Mouse (Mus musculus) MEL (cell line): ENCODE results near the gene Prpf8. TPM values are rescaled to one million over a fixed set of nuclear protein-coding genes. Genes with fewer than 3 reads are reported as not detected.
A peak's percentile ranks its signal among the peaks of the same experiment; 100 is the strongest.

Experiments
- DNase-seq: peaks from one replicate; pipeline ENCODE4 v3.0.0; 2011; ENCODE audit warnings: low read depth, low spot score
- H3K27ac ChIP-seq: 2 replicates; pipeline ENCODE4 v1.5.1; 2012; ENCODE audit warnings: low read depth, mild to moderate bottlenecking, control low read depth, low read length, moderate library complexity; ENCODE audit not compliant: control insufficient read depth
- H3K27me3 ChIP-seq, 2 experiments: fragments of 150-350 bp in 1 of 2; sonication (generic) in 1 of 2; 2 replicates each; pipeline ENCODE4 v1.6.1; 2012; ENCODE audit warnings: low read length in 2 of 2, mild to moderate bottlenecking in 2 of 2, improper control_type of control experiment in 1 of 2, moderate library complexity in 1 of 2; ENCODE audit not compliant: insufficient read depth in 2 of 2, control insufficient read depth in 1 of 2
- H3K36me3 ChIP-seq, 2 experiments: 2 replicates each; pipeline ENCODE4 v1.6.1; 2012 to 2014; ENCODE audit warnings: low read length in 2 of 2, improper control_type of control experiment in 1 of 2, inconsistent platforms in 1 of 2, mild to moderate bottlenecking in 1 of 2; ENCODE audit not compliant: insufficient read depth in 2 of 2, control insufficient read depth in 1 of 2
- H3K4me1 ChIP-seq, 2 experiments: fragments of 150-350 bp in 1 of 2; sonication (generic) in 1 of 2; 2 replicates each; pipeline ENCODE4 v1.6.1; 2012; ENCODE audit warnings: low read length in 2 of 2, improper control_type of control experiment in 1 of 2, mild to moderate bottlenecking in 1 of 2; ENCODE audit not compliant: insufficient read depth in 2 of 2, control insufficient read depth in 1 of 2
- H3K4me3 ChIP-seq, 2 experiments: fragments of 150-350 bp in 1 of 2; sonication (generic) in 1 of 2; 2 replicates each; pipeline ENCODE4 v1.5.1; 2012; ENCODE audit warnings: low read depth in 2 of 2, low read length in 2 of 2, mild to moderate bottlenecking in 2 of 2, moderate library complexity in 2 of 2, control low read depth in 1 of 2, improper control_type of control experiment in 1 of 2; ENCODE audit not compliant: control insufficient read depth in 1 of 2, insufficient read depth in 1 of 2
- H3K79me2 ChIP-seq: 2 replicates; pipeline ENCODE4 v1.6.1; 2012; ENCODE audit warnings: mild to moderate bottlenecking, low read length, moderate library complexity; ENCODE audit not compliant: control insufficient read depth, poor library complexity, insufficient read depth
- H3K9ac ChIP-seq: 2 replicates; pipeline ENCODE4 v1.6.1; 2012; ENCODE audit warnings: low read depth, mild to moderate bottlenecking, control low read depth, low read length, moderate library complexity; ENCODE audit not compliant: control insufficient read depth, poor library complexity, severe bottlenecking
- H3K9me3 ChIP-seq: fragments of 150-350 bp; sonication (generic); replicated peaks from 2 replicates; pipeline ENCODE4 v1.6.1; 2012; ENCODE audit warnings: mild to moderate bottlenecking, low read length, improper control_type of control experiment, moderate library complexity; ENCODE audit not compliant: insufficient read depth
- BHLHE40 ChIP-seq: IDR thresholded peaks from 2 replicates; pipeline ENCODE4 v1.6.1; 2012; ENCODE audit warnings: low read depth, mild to moderate bottlenecking, inconsistent platforms, low read length, improper control_type of control experiment, borderline replicate concordance
- CTCF ChIP-seq, 3 experiments: IDR thresholded peaks in 2 of 3; conservative IDR thresholded peaks in 1 of 3; 2 replicates each; pipeline ENCODE4 v1.5.1; 2011 to 2012; ENCODE audit warnings: low read length in 3 of 3, low read depth in 2 of 3, mild to moderate bottlenecking in 2 of 3, improper control_type of control experiment in 1 of 3, inconsistent platforms in 1 of 3, mixed read lengths in 1 of 3, moderate library complexity in 1 of 3; ENCODE audit not compliant: control insufficient read depth in 1 of 3, insufficient read depth in 1 of 3, poor library complexity in 1 of 3, severe bottlenecking in 1 of 3
- E2F4 ChIP-seq: IDR thresholded peaks from 2 replicates; pipeline ENCODE4 v1.6.1; 2011; ENCODE audit warnings: low read depth, low read length, improper control_type of control experiment, borderline replicate concordance
- ELF1 ChIP-seq: IDR thresholded peaks from 2 replicates; pipeline ENCODE4 v1.6.1; 2014; ENCODE audit warnings: low read depth, mild to moderate bottlenecking, inconsistent platforms, low read length, improper control_type of control experiment, moderate library complexity
- EP300 ChIP-seq, 2 experiments: IDR thresholded peaks; 2 replicates each; pipeline ENCODE4 v1.6.1; 2011; ENCODE audit warnings: improper control_type of control experiment in 2 of 2, low read length in 2 of 2, low read depth in 1 of 2, mild to moderate bottlenecking in 1 of 2
- ETS1 ChIP-seq: IDR thresholded peaks from 2 replicates; pipeline ENCODE4 v1.6.1; 2012; ENCODE audit warnings: low read depth, mild to moderate bottlenecking, inconsistent platforms, low read length, improper control_type of control experiment, moderate library complexity
- GABPA ChIP-seq: IDR thresholded peaks from 2 replicates; pipeline ENCODE4 v1.6.1; 2012; ENCODE audit warnings: low read depth, mild to moderate bottlenecking, inconsistent platforms, low read length, improper control_type of control experiment, moderate library complexity
- GATA1 ChIP-seq: IDR thresholded peaks from 2 replicates; pipeline ENCODE4 v1.6.1; 2011; ENCODE audit warnings: low read depth, low read length, improper control_type of control experiment
- HCFC1 ChIP-seq: IDR thresholded peaks from 2 replicates; pipeline ENCODE4 v1.6.1; 2012; ENCODE audit warnings: low read depth, mild to moderate bottlenecking, inconsistent platforms, low read length, improper control_type of control experiment, moderate library complexity
- JUND ChIP-seq: IDR thresholded peaks from 2 replicates; pipeline ENCODE4 v1.6.1; 2011; ENCODE audit warnings: low read depth, mild to moderate bottlenecking, improper control_type of control experiment, low read length
- KAT2A ChIP-seq: conservative IDR thresholded peaks from 2 replicates; pipeline ENCODE4 v1.6.1; 2012; ENCODE audit warnings: low read depth, low read length, improper control_type of control experiment, inconsistent platforms
- MAFK ChIP-seq: IDR thresholded peaks from 2 replicates; pipeline ENCODE4 v1.6.1; 2011; ENCODE audit warnings: low read depth, mild to moderate bottlenecking, low read length, improper control_type of control experiment, borderline replicate concordance
- MAX ChIP-seq: IDR thresholded peaks from 2 replicates; pipeline ENCODE4 v1.6.1; 2011; ENCODE audit warnings: low read length, improper control_type of control experiment
- MAZ ChIP-seq: IDR thresholded peaks from 2 replicates; pipeline ENCODE4 v1.6.1; 2012; ENCODE audit warnings: low read depth, mild to moderate bottlenecking, inconsistent platforms, low read length, improper control_type of control experiment
- MEF2A ChIP-seq: IDR thresholded peaks from 2 replicates; pipeline ENCODE4 v1.6.1; 2014; ENCODE audit warnings: low read depth, mild to moderate bottlenecking, inconsistent platforms, low read length, improper control_type of control experiment; ENCODE audit not compliant: poor library complexity, insufficient replicate concordance, severe bottlenecking; ENCODE audit errors: extremely low read depth
- NELFE ChIP-seq: IDR thresholded peaks from 2 replicates; pipeline ENCODE4 v1.6.1; 2011; ENCODE audit warnings: low read depth, low read length, improper control_type of control experiment
- NRF1 ChIP-seq: IDR thresholded peaks from 2 replicates; pipeline ENCODE4 v1.6.1; 2014; ENCODE audit warnings: low read depth, mild to moderate bottlenecking, inconsistent platforms, low read length, improper control_type of control experiment, moderate library complexity; ENCODE audit not compliant: poor library complexity, insufficient read depth, severe bottlenecking
- POLR2AphosphoS2 ChIP-seq: IDR thresholded peaks from 2 replicates; pipeline ENCODE4 v1.6.1; 2011; ENCODE audit warnings: low read length, improper control_type of control experiment
- POLR2AphosphoS5 ChIP-seq: IDR thresholded peaks from 2 replicates; pipeline ENCODE4 v1.6.1; 2012; ENCODE audit warnings: low read depth, borderline replicate concordance, mild to moderate bottlenecking, inconsistent platforms, low read length, moderate library complexity, mixed read lengths
- RAD21 ChIP-seq: IDR thresholded peaks from 2 replicates; pipeline ENCODE4 v1.6.1; 2011; ENCODE audit warnings: mild to moderate bottlenecking, low read depth, low read length, improper control_type of control experiment
- RCOR1 ChIP-seq: IDR thresholded peaks from 2 replicates; pipeline ENCODE4 v1.6.1; 2012; ENCODE audit warnings: low read depth, mild to moderate bottlenecking, inconsistent platforms, low read length, improper control_type of control experiment
- SIN3A ChIP-seq: IDR thresholded peaks from 2 replicates; pipeline ENCODE4 v1.6.1; 2012; ENCODE audit warnings: low read length, improper control_type of control experiment, inconsistent platforms
- TAL1 ChIP-seq: IDR thresholded peaks from 2 replicates; pipeline ENCODE4 v1.6.1; 2012; ENCODE audit warnings: mild to moderate bottlenecking, inconsistent platforms, low read length, moderate library complexity, mixed read lengths
- TBP ChIP-seq: IDR thresholded peaks from 2 replicates; pipeline ENCODE4 v1.8.0; 2011; ENCODE audit warnings: low read depth, low read length, improper control_type of control experiment
- TCF12 ChIP-seq: IDR thresholded peaks from 2 replicates; pipeline ENCODE4 v1.6.1; 2014; ENCODE audit warnings: low read depth, mild to moderate bottlenecking, inconsistent platforms, low read length, improper control_type of control experiment, moderate library complexity
- USF2 ChIP-seq, 2 experiments: IDR thresholded peaks; 2 replicates each; pipeline ENCODE4 v1.6.1; 2011 to 2012; ENCODE audit warnings: improper control_type of control experiment in 2 of 2, low read length in 2 of 2, borderline replicate concordance in 1 of 2, inconsistent platforms in 1 of 2, low read depth in 1 of 2, mild to moderate bottlenecking in 1 of 2; ENCODE audit not compliant: insufficient read depth in 1 of 2
- ZC3H11A ChIP-seq: IDR thresholded peaks from 2 replicates; pipeline ENCODE4 v1.6.1; 2012; ENCODE audit warnings: low read depth, mild to moderate bottlenecking, inconsistent platforms, low read length, improper control_type of control experiment
- polyA plus RNA-seq, 2 experiments: library from polyadenylated mRNA; stranded (reverse) in 1 of 2; unstranded in 1 of 2; fragments of >175 nt in 1 of 2; fragments of >200 nt in 1 of 2; gene quantifications; 2 replicates each; pipeline versions ENCODE4 v1.2.1 to v1.2.4; 2012; ENCODE audit warnings: low replicate concordance in 2 of 2, low read depth in 1 of 2; ENCODE audit not compliant: insufficient read length in 2 of 2, insufficient read depth in 1 of 2, missing spikeins in 1 of 2
- total RNA-seq: library from RNA; depleted of rRNA; stranded (reverse); fragments of 300-350 nt; gene quantifications from 2 replicates; pipeline ENCODE4 v1.2.3, GENCODE M21; 2012

The Prpf8 gene
- total and polyA plus RNA-seq, 3 experiments, result 214 to 644 (median 276) TPM

DNA sequence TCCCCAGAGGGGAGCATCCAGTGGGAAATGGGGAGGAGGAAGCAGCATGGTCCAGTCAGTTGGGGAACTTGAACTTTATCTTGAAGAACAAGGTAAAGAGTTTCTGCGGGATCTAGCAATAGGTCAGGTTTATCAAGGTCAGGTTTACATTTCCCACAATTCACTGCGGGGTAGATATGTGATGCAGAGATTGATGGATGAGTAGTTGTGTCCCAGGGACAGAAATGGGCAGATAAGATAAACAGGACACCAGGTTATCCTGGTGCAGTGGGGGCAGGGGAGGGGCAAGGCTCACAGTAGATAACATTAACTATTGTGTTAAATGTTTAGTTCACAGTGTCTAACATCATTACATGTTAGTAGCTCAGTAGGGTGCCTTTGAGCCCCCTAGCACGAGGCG, 43.2 kb downstream of the Prpf8 start:
- Histone ChIP-seq H3K27me3 (no peaks in the 10 kb centered on the region), H3K4me1 (peaks cover 3 to 25% of the 10 kb centered on the region in 2 experiments), H3K79me2 (peaks cover 10% of the 10 kb centered on the region), H3K36me3 (peaks cover 0 to 20% of the 10 kb centered on the region in 2 experiments; a peak in 2 of 4 replicates), H3K4me3 (no peak overlapping the region), H3K9me3 (no peaks in the 10 kb centered on the region), H3K27ac (no peak overlapping the region), H3K9ac (no peak overlapping the region)
- no peak for DNase-seq
- TF ChIP-seq MAZ (no peak; the same call in 1 of the 2 replicates), ZC3H11A (no peak), GABPA (no peak), TBP (no peak), MEF2A (no peak), SIN3A (no peak; the same call in 1 of the 2 replicates), POLR2AphosphoS5 (no peak), GATA1 (peak; percentile 59), KAT2A (no peak), TCF12 (peak; percentile 33; the same call in 1 of the 2 replicates), RAD21 (no peak), BHLHE40 (no peak), NELFE (no peak), RCOR1 (peak; percentile 84), MAFK (no peak), JUND (no peak), TAL1 (no peak), POLR2AphosphoS2 (no peak), CTCF (IDR thresholded peaks at IDR 0.05 in 2 of 3, conservative IDR thresholded peaks at IDR 0.05 in 1 of 3; ENCODE audit: control insufficient read depth in 1 of 3, insufficient read depth in 1 of 3, low read depth in 2 of 3, low read length in 3 of 3, poor library complexity in 1 of 3, severe bottlenecking in 1 of 3) (no peak), USF2 (IDR thresholded peaks at IDR 0.05; ENCODE audit: borderline replicate concordance in 1 of 2, insufficient read depth in 1 of 2, low read depth in 1 of 2, low read length in 2 of 2) (no peak), ETS1 (0 out of 2 replicates have a peak, but pooled peaks have one; percentile 17), ELF1 (no peak), EP300 (IDR thresholded peaks at IDR 0.05; ENCODE audit: low read depth in 1 of 2, low read length in 2 of 2) (peak; percentile 42 to 44; a peak in 2 of 4 replicates), NRF1 (no peak), E2F4 (no peak), HCFC1 (no peak), MAX (no peak)
